Mouse (Mus musculus) ES-E14 (cell line): ENCODE data around the gene Edem1.

Source experiments
- CHD2 ChIP-seq: IDR thresholded peaks from 2 replicates; pipeline ENCODE4 v1.6.1; 2014; ENCODE audit warnings: mild to moderate bottlenecking, low read depth, low read length, inconsistent platforms
- HCFC1 ChIP-seq: IDR thresholded peaks from 2 replicates; pipeline ENCODE4 v1.6.1; 2012; ENCODE audit warnings: low read length, inconsistent platforms, borderline replicate concordance; ENCODE audit not compliant: insufficient read depth
- MAFK ChIP-seq: IDR thresholded peaks from 2 replicates; pipeline ENCODE4 v1.6.1; 2014; ENCODE audit warnings: mild to moderate bottlenecking, low read depth, low read length, inconsistent platforms; ENCODE audit not compliant: insufficient read depth
- ZC3H11A ChIP-seq: IDR thresholded peaks from 2 replicates; pipeline ENCODE4 v1.6.1; 2012; ENCODE audit warnings: low read depth, mild to moderate bottlenecking, inconsistent platforms, low read length, borderline replicate concordance

- no peak for TF ChIP-seq ZC3H11A
- TF ChIP-seq CHD2 = no peak
- no peak for TF ChIP-seq MAFK
- no peak for TF ChIP-seq HCFC1
Measured at GRCm38 (mm10) chr6:108837958-108838357, 9.5 kb downstream of the Edem1 start.
